Mouse (Mus musculus) stomach, postnatal 0 days (tissue): ENCODE measurements around the gene Rtl10.

Source experiments
- CTCF ChIP-seq: IDR thresholded peaks from 2 replicates; pipeline ENCODE4 v1.5.1; 2016; ENCODE audit warnings: antibody characterized with exemption, low read depth, mild to moderate bottlenecking, moderate library complexity
- EP300 ChIP-seq: optimal IDR thresholded peaks from 2 replicates; pipeline ENCODE3; 2016; ENCODE audit warnings: antibody characterized with exemption

DNA sequence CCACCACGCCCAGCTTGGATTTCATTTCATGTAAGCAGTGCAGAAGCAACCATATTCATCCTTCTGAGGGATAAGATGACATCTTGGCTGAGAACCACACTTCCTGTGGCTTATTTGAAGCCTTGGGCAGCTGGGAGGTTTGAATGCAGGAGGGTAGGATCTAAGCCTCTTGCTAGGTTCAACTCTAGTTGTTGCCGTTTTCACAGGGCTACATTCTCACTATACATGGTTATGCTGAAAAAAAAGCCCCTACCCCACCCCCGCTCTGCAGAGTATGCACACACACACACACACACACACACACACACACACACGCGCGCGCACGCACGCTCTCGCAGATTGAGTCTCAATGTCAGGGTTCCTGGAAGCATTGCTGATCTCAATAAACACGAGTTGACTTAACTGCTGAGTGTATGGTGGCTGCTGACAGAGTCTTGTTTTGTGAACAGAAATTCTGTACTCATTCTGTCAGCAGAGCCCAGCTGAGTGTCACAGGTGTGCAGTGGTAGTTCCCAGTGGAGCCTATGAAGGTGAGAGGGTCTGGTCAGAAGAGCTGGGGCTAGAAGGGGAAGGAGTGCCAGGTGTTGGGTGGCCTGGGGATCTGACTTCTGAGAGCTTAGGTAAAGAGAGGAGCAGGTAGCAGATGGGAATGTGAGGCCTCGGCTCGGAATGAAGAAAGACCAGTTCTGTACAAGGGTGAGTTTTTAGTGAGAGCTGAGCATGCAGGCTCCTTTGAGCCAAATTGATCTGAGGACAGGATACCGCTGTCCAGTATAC is 5.1 kb downstream of the Rtl10 start:
- TF ChIP-seq CTCF (no peak), EP300 (no peak)
